Mouse (Mus musculus) gastrocnemius, adult 2 months (tissue): Measurements from ENCODE around the gene Actb. TPM values are rescaled to one million over a fixed set of nuclear protein-coding genes. Genes with fewer than 3 reads are reported as not detected.

Source experiments
- DNase-seq: peaks from one replicate; pipeline ENCODE4 v3.0.0; 2022
- H3K27ac ChIP-seq: fragments of 200-600 bp; 2 replicates; pipeline ENCODE4 v1.8.1; 2022; ENCODE audit warnings: mild to moderate bottlenecking
- H3K4me3 ChIP-seq: fragments of 200-600 bp; 2 replicates; pipeline ENCODE4 v1.8.1; 2022; ENCODE audit warnings: mild to moderate bottlenecking, moderate library complexity
- CTCF ChIP-seq: fragments of 200-600 bp; IDR thresholded peaks from 2 replicates; pipeline ENCODE4 v1.8.1; 2022; ENCODE audit warnings: antibody characterized with exemption, mild to moderate bottlenecking, moderate library complexity
- intact Hi-C: fragments of 180-260 bp; cut with DNase I; formaldehyde crosslinking; loops from one replicate; pipeline ENCODE4 v1.15.1; 2025
- total RNA-seq, 2 experiments: library from RNA; stranded (reverse); gene quantifications; 2 replicates each; pipeline ENCODE4 v1.2.3; 2021

The Actb gene
- total RNA-seq, 2 experiments from 2014 or later: 365 to 571 TPM

- TF ChIP-seq CTCF: no peak
- H3K4me3 ChIP-seq: no peak overlapping the region
- peak; percentile 69 for DNase-seq
- peak overlapping the region; percentile 35; the same call in 1 of the 2 replicates for H3K27ac ChIP-seq
- intact Hi-C loops: loop anchor here (1.0 kb wide), 1 partner anchor 52 kb away; no protein-coding TSS in a partner anchor
These were observed 26.3 kb downstream of the Actb start for GRCm38 (mm10) chr5:142880246-142880645.

GRCm38 (mm10) chr5:142879318-142880175 is 27.0 kb downstream of the Actb start:
- peak; percentile 90 for TF ChIP-seq CTCF
- DNase-seq: peak; percentile 86
- intact Hi-C loops: loop anchor here (1.0 to 5.0 kb wide), 4 partner anchors 53 to 188 kb away; no protein-coding TSS in a partner anchor

DNA sequence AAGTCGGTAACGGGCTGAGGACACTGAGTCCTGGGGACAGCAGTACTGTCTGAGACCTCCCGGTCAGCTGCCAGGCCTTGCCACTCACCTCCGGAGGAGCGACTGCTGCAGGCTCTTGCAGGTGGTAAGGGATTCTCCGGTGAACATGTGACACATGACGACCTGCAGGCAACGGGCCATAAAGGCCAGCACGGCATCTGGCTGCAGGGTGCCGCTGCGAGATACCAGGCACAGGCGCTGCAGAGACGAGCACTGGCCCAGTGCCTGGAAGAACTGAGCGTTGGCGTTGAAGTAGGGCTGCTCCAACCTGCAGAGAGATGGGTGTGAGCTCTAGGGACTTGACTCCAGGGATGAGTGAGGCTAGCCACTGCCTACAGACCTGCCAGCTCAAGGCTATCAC is 28.0 kb downstream of the Actb start:
- no peak for TF ChIP-seq CTCF
- no peak overlapping the region for H3K4me3 ChIP-seq
- intact Hi-C loops: loop anchor here (2.0 to 5.0 kb wide), 3 partner anchors 56 to 189 kb away; no protein-coding TSS in a partner anchor
- DNase-seq: no peak
- no peak overlapping the region for H3K27ac ChIP-seq

More at GRCm38 (mm10) chr5:142879318-142880175, 27.0 kb downstream of the Actb start:
- no peak overlapping the region for H3K4me3 ChIP-seq
- peak overlapping the region; percentile 35; the same call in 1 of the 2 replicates for H3K27ac ChIP-seq

GRCm38 (mm10) chr5:142877337-142878280 is 28.9 kb downstream of the Actb start:
- H3K4me3 ChIP-seq: no peak overlapping the region
- H3K27ac ChIP-seq: peak overlapping the region; percentile 28; the same call in 1 of the 2 replicates
- intact Hi-C loops: loop anchor here (1.0 to 5.0 kb wide), 4 partner anchors 55 to 190 kb away; no protein-coding TSS in a partner anchor
- TF ChIP-seq CTCF: peak; percentile 98; the same call in 1 of the 2 replicates
- peak; percentile 92 for DNase-seq

DNA sequence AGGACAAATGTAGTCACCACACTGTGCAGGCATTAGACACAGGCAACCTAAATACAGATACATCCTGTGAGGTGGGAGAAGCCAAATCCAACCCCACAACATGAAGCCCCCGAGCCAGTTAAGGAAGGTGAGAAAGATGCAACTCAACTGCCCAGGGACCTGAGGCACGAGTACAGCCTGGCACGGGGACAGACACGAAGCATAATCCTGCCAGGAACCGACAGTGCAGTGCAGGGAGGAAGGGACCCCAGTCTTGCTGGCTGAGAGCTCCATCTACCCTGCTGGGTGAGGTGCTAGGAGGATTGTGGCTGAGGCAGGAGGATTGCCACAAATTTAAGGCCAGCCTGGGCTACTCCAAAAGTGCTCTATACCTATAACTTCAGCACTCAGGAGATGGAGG is 29.7 kb downstream of the Actb start:
- intact Hi-C loops: loop anchor here (1.0 to 5.0 kb wide), 3 partner anchors 55 to 190 kb away; no protein-coding TSS in a partner anchor
- DNase-seq: no peak
- H3K4me3 ChIP-seq: no peak overlapping the region
- no peak for TF ChIP-seq CTCF
- no peak overlapping the region for H3K27ac ChIP-seq

DNA sequence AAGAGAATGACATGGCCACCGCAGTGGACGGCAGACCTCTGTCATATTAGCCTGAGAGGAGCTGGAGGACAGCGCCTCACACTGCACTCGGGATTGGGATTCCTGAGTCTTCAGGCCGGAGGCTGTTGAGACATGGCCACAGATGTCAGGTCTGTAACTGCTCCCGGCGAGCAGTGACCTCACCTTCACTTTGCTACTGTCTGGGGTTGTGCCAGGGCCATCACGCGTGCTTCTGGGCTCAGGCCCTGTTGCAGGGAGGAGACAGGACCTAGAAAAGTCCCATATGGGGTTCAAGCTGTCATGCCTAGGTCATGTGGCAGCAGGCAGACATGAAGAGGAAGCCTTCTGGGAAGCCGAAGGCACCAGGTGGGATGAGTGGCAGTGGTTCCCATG is 31.0 kb downstream of the Actb start:
- intact Hi-C loops: loop anchor here (5.0 kb wide), 2 partner anchors 53 to 192 kb away; no protein-coding TSS in a partner anchor
- TF ChIP-seq CTCF: no peak

DNA sequence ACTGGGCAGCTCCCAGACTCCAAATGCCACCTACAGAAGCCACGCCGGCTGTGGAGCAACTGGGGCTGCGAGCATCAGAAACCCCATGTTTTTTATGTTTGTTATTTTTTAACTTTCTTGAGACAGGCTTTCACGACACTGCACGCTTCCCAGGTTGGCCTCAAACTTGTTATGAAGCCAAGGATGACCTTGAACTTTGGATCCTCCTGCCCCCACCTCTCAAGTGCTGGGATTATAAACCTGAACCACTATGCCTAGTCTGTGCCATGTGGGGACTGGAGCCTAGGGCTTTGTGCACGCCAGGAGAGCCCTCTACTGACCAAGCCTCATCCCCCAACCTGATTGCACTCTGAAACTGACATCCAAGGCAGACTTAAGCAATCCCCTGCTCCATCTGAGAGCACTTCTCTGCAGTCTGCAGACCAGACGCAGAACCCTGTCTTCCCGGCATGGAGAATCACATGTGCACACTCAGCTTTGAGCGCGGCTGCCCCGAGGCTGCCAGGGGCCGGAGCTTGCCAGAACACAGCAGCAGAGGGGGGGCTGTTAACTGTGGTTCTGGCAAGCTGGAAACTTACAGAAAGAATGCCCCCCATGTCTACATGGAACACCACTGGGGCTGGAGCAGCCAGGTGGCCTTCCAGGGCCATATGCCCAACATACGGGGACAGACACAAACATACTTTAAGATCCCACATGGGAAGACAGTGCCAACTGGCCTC is 31.6 kb downstream of the Actb start:
- H3K4me3 ChIP-seq: no peak overlapping the region
- TF ChIP-seq CTCF: peak; percentile 34; the same call in 1 of the 2 replicates
- peak; percentile 57 for DNase-seq
- peak overlapping the region; percentile 10; the same call in 1 of the 2 replicates for H3K27ac ChIP-seq
- intact Hi-C loops: loop anchor here (5.0 kb wide), 3 partner anchors 43 to 192 kb away; no protein-coding TSS in a partner anchor

More for the DNA sequence above, 31.0 kb downstream of the Actb start:
- H3K4me3 ChIP-seq: no peak overlapping the region
- DNase-seq: peak; percentile 45
- H3K27ac ChIP-seq: peak overlapping the region; percentile 10; the same call in 1 of the 2 replicates

DNA sequence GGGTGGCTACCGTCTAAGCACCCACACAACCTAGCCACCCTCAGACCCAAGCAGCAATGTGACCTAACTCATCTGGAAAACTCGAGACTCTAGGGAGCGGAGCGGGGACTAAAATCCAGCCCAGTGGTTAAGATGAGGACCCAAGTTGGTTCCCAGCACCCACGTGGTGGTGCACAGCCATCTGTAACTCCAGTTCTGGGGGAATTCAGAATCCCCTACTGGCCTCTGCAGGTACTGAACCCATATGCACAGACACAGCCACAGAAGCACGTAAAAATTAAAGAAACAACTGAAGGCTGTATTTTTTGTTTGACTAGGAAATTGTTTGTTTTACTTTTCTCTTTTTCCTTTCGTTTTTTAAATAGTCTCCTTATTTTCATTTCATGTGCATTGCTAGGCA is 32.8 kb downstream of the Actb start:
- intact Hi-C loops: loop anchor here (5.0 kb wide), 1 partner anchor 41 kb away; no protein-coding TSS in a partner anchor
- TF ChIP-seq CTCF: peak; percentile 17; the same call in 1 of the 2 replicates

GRCm38 (mm10) chr5:142871765-142872164 is 34.8 kb downstream of the Actb start:
- intact Hi-C loops: loop anchor here (5.0 kb wide), 1 partner anchor 39 kb away; no protein-coding TSS in a partner anchor
- no peak for TF ChIP-seq CTCF
- H3K27ac ChIP-seq: no peak overlapping the region
- DNase-seq: no peak
- H3K4me3 ChIP-seq: no peak overlapping the region

More for the DNA sequence above, 32.8 kb downstream of the Actb start:
- DNase-seq: no peak
- Histone ChIP-seq H3K4me3 (no peak overlapping the region), H3K27ac (no peak overlapping the region)

DNA sequence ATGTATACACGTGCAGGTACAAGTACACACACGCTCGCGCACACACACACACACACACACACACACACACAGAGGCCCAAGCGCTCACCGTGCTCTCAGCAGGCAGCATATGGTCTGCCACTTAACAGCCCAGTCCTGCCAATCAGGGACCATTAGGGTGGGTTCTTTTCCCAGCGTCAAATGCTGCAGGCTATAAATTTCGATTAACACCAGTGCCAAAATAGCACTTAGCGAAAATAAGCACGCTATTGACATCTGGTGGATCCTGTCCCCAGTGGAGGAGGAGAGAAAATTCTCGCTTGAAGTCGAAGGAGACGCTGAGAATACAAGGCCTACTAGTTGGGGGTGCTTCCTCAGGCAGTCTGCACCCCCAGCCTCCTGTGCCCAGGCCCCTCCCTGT is 37.1 kb downstream of the Actb start:
- Histone ChIP-seq H3K4me3 (no peak overlapping the region), H3K27ac (no peak overlapping the region)
- intact Hi-C loops: no loop called here
- no peak for TF ChIP-seq CTCF
- DNase-seq: no peak

DNA sequence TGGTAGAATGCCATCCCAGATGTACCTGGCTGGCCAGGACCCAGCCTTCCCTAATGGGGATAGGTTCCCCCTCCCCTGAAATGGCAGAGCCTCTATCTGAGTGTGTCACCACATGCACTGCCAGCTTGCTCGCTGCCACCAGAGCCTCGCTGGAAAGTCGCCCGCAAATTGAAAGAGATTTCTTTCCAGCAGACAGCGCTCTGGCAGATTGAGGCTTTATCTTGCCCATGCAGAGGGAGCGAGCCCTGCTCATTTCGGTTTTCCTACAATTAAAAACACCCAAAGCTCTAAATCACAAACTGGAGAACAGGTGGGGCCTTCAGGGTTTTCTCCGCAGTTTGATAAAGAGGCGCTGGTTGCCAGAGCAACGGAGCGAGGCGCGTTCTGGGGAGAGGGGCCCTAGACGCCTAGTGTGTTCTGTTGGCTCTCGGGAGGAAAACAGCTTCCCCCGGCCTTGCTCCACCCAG is 48.8 kb downstream of the Actb start:
- Histone ChIP-seq H3K27ac (peak overlapping the region; percentile 56), H3K4me3 (peak overlapping the region; percentile 17)
- intact Hi-C loops: no loop called here
- TF ChIP-seq CTCF: no peak
- peak; percentile 68 for DNase-seq
